Mouse (Mus musculus) liver, adult 2 months (tissue): ENCODE results near the gene Zfp28.

Source experiments
- CTCF ChIP-seq: fragments of 200-500 bp; IDR thresholded peaks from 2 replicates; pipeline ENCODE4 v1.5.1; 2011; ENCODE audit warnings: low read depth, low read length, control low read depth
- POLR2A ChIP-seq: fragments of 200-500 bp; IDR thresholded peaks from 2 replicates; pipeline ENCODE4 v1.6.1; 2011; ENCODE audit warnings: low read length, control low read depth; ENCODE audit not compliant: insufficient read depth; ENCODE audit errors: extremely low read depth

GRCm38 (mm10) chr7:6362268-6363046 is 20.6 kb upstream of the Zfp28 start:
- TF ChIP-seq POLR2A (0 out of 2 replicates have a peak, but pooled peaks have one; percentile 6), CTCF (no peak)
